Mouse (Mus musculus): Measurements from ENCODE around the gene Fat3. TPM values are rescaled to one million over a fixed set of nuclear protein-coding genes. Genes with fewer than 3 reads are reported as not detected.

Gene Fat3
- polyA plus RNA-seq, 1 experiment from 2014 or later = 0.54 TPM

- WGBS = 62% methylated on average over 4 of the region's 4 CpGs
- ATAC-seq (ENCODE audit: low read depth) = no peak
- H3K4me2 ChIP-seq (ENCODE audit: low read depth, low read length) = no peak overlapping the region
Observed at GRCm38 (mm10) chr9:16026054-16026453, 475.0 kb downstream of the Fat3 start.

GRCm38 (mm10) chr9:16024706-16025105, 476.4 kb downstream of the Fat3 start:
- WGBS = 91% methylated on average over 7 of the region's 7 CpGs
- Histone ChIP-seq H3K27ac (ENCODE audit: low read length) (no peak overlapping the region), H3K9me3 (ENCODE audit: control insufficient read depth, low read length) (no peaks in the 10 kb centered on the region), H3K9ac (ENCODE audit: low read length) (no peak overlapping the region), H3K4me1 (replicated peaks; ENCODE audit: control insufficient read depth, insufficient read depth, low read length) (no peaks in the 10 kb centered on the region), H3K4me2 (ENCODE audit: low read depth, low read length) (no peak overlapping the region), H3K36me3 (ENCODE audit: control insufficient read depth, insufficient read depth, low read length) (no peaks in the 10 kb centered on the region), H3K27me3 (ENCODE audit: control insufficient read depth, insufficient read depth, low read depth, low read length) (no peaks in the 10 kb centered on the region), H3K4me3 (ENCODE audit: low read length) (no peak overlapping the region)
- no peak for ATAC-seq (ENCODE audit: low read depth)

More at GRCm38 (mm10) chr9:16026054-16026453, 475.0 kb downstream of the Fat3 start:
- H3K4me1 ChIP-seq (replicated peaks; ENCODE audit: control insufficient read depth, insufficient read depth, low read length) = no peaks in the 10 kb centered on the region
- no peak overlapping the region for H3K9ac ChIP-seq (ENCODE audit: low read length)
- H3K9me3 ChIP-seq (ENCODE audit: control insufficient read depth, low read length) = no peaks in the 10 kb centered on the region
- H3K27me3 ChIP-seq (ENCODE audit: control insufficient read depth, insufficient read depth, low read depth, low read length) = no peaks in the 10 kb centered on the region
- H3K27ac ChIP-seq (ENCODE audit: low read length) = no peak overlapping the region
- H3K4me3 ChIP-seq (ENCODE audit: low read length) = no peak overlapping the region
- H3K36me3 ChIP-seq (ENCODE audit: control insufficient read depth, insufficient read depth, low read length) = no peaks in the 10 kb centered on the region

- no peak for ATAC-seq (ENCODE audit: low read depth)
- WGBS = 64% methylated on average over 2 of the region's 2 CpGs
- Histone ChIP-seq H3K9ac (ENCODE audit: low read length) (no peak overlapping the region), H3K4me1 (replicated peaks; ENCODE audit: control insufficient read depth, insufficient read depth, low read length) (no peaks in the 10 kb centered on the region), H3K27ac (ENCODE audit: low read length) (no peak overlapping the region), H3K9me3 (ENCODE audit: control insufficient read depth, low read length) (no peaks in the 10 kb centered on the region), H3K36me3 (ENCODE audit: control insufficient read depth, insufficient read depth, low read length) (no peaks in the 10 kb centered on the region), H3K4me3 (ENCODE audit: low read length) (no peak overlapping the region), H3K4me2 (ENCODE audit: low read depth, low read length) (no peak overlapping the region), H3K27me3 (ENCODE audit: control insufficient read depth, insufficient read depth, low read depth, low read length) (no peaks in the 10 kb centered on the region)
Observed at GRCm38 (mm10) chr9:16014115-16014514, 487.0 kb downstream of the Fat3 start.

- H3K4me1 ChIP-seq (replicated peaks; ENCODE audit: control insufficient read depth, insufficient read depth, low read length) = no peaks in the 10 kb centered on the region
- H3K9ac ChIP-seq (ENCODE audit: low read length) = no peak overlapping the region
- H3K4me2 ChIP-seq (ENCODE audit: low read depth, low read length) = no peak overlapping the region
- no peaks in the 10 kb centered on the region for H3K36me3 ChIP-seq (ENCODE audit: control insufficient read depth, insufficient read depth, low read length)
- no peak overlapping the region for H3K4me3 ChIP-seq (ENCODE audit: low read length)
- H3K27ac ChIP-seq (ENCODE audit: low read length) = no peak overlapping the region
- 92% methylated on average over 3 of the region's 3 CpGs for WGBS
- H3K9me3 ChIP-seq (ENCODE audit: control insufficient read depth, low read length) = no peaks in the 10 kb centered on the region
- no peaks in the 10 kb centered on the region for H3K27me3 ChIP-seq (ENCODE audit: control insufficient read depth, insufficient read depth, low read depth, low read length)
- ATAC-seq (ENCODE audit: low read depth) = no peak
Observed at GRCm38 (mm10) chr9:16011382-16011781, 489.7 kb downstream of the Fat3 start.

- H3K27ac ChIP-seq (ENCODE audit: low read length) = no peak overlapping the region
- no peak overlapping the region for H3K4me2 ChIP-seq (ENCODE audit: low read depth, low read length)
- H3K4me3 ChIP-seq (ENCODE audit: low read length) = no peak overlapping the region
- H3K27me3 ChIP-seq (ENCODE audit: control insufficient read depth, insufficient read depth, low read depth, low read length) = no peaks in the 10 kb centered on the region
- no peaks in the 10 kb centered on the region for H3K9me3 ChIP-seq (ENCODE audit: control insufficient read depth, low read length)
- no peak for ATAC-seq (ENCODE audit: low read depth)
- WGBS = 77% methylated on average over 5 of the region's 5 CpGs
- H3K4me1 ChIP-seq (replicated peaks; ENCODE audit: control insufficient read depth, insufficient read depth, low read length) = no peaks in the 10 kb centered on the region
- no peaks in the 10 kb centered on the region for H3K36me3 ChIP-seq (ENCODE audit: control insufficient read depth, insufficient read depth, low read length)
- no peak overlapping the region for H3K9ac ChIP-seq (ENCODE audit: low read length)
Observed at GRCm38 (mm10) chr9:16007516-16007915, 493.6 kb downstream of the Fat3 start.

- 77% methylated on average over 1 of the region's 1 CpGs for WGBS
- Histone ChIP-seq H3K9me3 (ENCODE audit: control insufficient read depth, low read length) (no peaks in the 10 kb centered on the region), H3K27me3 (ENCODE audit: control insufficient read depth, insufficient read depth, low read depth, low read length) (no peaks in the 10 kb centered on the region), H3K4me3 (ENCODE audit: low read length) (no peak overlapping the region), H3K36me3 (ENCODE audit: control insufficient read depth, insufficient read depth, low read length) (no peaks in the 10 kb centered on the region), H3K4me1 (replicated peaks; ENCODE audit: control insufficient read depth, insufficient read depth, low read length) (no peaks in the 10 kb centered on the region), H3K27ac (ENCODE audit: low read length) (no peak overlapping the region), H3K9ac (ENCODE audit: low read length) (no peak overlapping the region), H3K4me2 (ENCODE audit: low read depth, low read length) (no peak overlapping the region)
- ATAC-seq (ENCODE audit: low read depth) = no peak
Observed at GRCm38 (mm10) chr9:16002991-16003390, 498.1 kb downstream of the Fat3 start.

- Histone ChIP-seq H3K27me3 (ENCODE audit: control insufficient read depth, insufficient read depth, low read depth, low read length) (no peaks in the 10 kb centered on the region), H3K4me3 (ENCODE audit: low read length) (no peak overlapping the region), H3K9me3 (ENCODE audit: control insufficient read depth, low read length) (no peaks in the 10 kb centered on the region), H3K27ac (ENCODE audit: low read length) (no peak overlapping the region), H3K4me2 (ENCODE audit: low read depth, low read length) (no peak overlapping the region), H3K4me1 (replicated peaks; ENCODE audit: control insufficient read depth, insufficient read depth, low read length) (no peaks in the 10 kb centered on the region), H3K36me3 (ENCODE audit: control insufficient read depth, insufficient read depth, low read length) (no peaks in the 10 kb centered on the region), H3K9ac (ENCODE audit: low read length) (no peak overlapping the region)
- ATAC-seq (ENCODE audit: low read depth) = no peak
- WGBS = 77% methylated on average over 7 of the region's 7 CpGs
Observed at GRCm38 (mm10) chr9:15994762-15995161, 506.3 kb downstream of the Fat3 start.

GRCm38 (mm10) chr9:15994177-15994576, 506.9 kb downstream of the Fat3 start:
- Histone ChIP-seq H3K4me2 (ENCODE audit: low read depth, low read length) (no peak overlapping the region), H3K27ac (ENCODE audit: low read length) (no peak overlapping the region), H3K4me3 (ENCODE audit: low read length) (no peak overlapping the region), H3K4me1 (replicated peaks; ENCODE audit: control insufficient read depth, insufficient read depth, low read length) (no peaks in the 10 kb centered on the region), H3K9me3 (ENCODE audit: control insufficient read depth, low read length) (no peaks in the 10 kb centered on the region), H3K27me3 (ENCODE audit: control insufficient read depth, insufficient read depth, low read depth, low read length) (no peaks in the 10 kb centered on the region), H3K36me3 (ENCODE audit: control insufficient read depth, insufficient read depth, low read length) (no peaks in the 10 kb centered on the region), H3K9ac (ENCODE audit: low read length) (no peak overlapping the region)
- 76% methylated on average over 4 of the region's 4 CpGs for WGBS
- no peak for ATAC-seq (ENCODE audit: low read depth)

- Histone ChIP-seq H3K4me1 (replicated peaks; ENCODE audit: control insufficient read depth, insufficient read depth, low read length) (no peaks in the 10 kb centered on the region), H3K4me2 (ENCODE audit: low read depth, low read length) (no peak overlapping the region), H3K4me3 (ENCODE audit: low read length) (no peak overlapping the region), H3K9me3 (ENCODE audit: control insufficient read depth, low read length) (no peaks in the 10 kb centered on the region), H3K27ac (ENCODE audit: low read length) (no peak overlapping the region), H3K36me3 (ENCODE audit: control insufficient read depth, insufficient read depth, low read length) (no peaks in the 10 kb centered on the region), H3K27me3 (ENCODE audit: control insufficient read depth, insufficient read depth, low read depth, low read length) (no peaks in the 10 kb centered on the region), H3K9ac (ENCODE audit: low read length) (no peak overlapping the region)
- no peak for ATAC-seq (ENCODE audit: low read depth)
- 69% methylated on average over 7 of the region's 7 CpGs for WGBS
Observed at GRCm38 (mm10) chr9:15992158-15992846, 508.8 kb downstream of the Fat3 start.

GRCm38 (mm10) chr9:15978317-15978716, 522.8 kb downstream of the Fat3 start:
- Histone ChIP-seq H3K36me3 (ENCODE audit: control insufficient read depth, insufficient read depth, low read length) (no peaks in the 10 kb centered on the region), H3K4me3 (ENCODE audit: low read length) (no peak overlapping the region), H3K4me2 (ENCODE audit: low read depth, low read length) (no peak overlapping the region), H3K9ac (ENCODE audit: low read length) (no peak overlapping the region), H3K9me3 (ENCODE audit: control insufficient read depth, low read length) (no peaks in the 10 kb centered on the region), H3K4me1 (replicated peaks; ENCODE audit: control insufficient read depth, insufficient read depth, low read length) (peaks cover 5% of the 10 kb centered on the region; the same call in 1 of the 2 replicates), H3K27me3 (ENCODE audit: control insufficient read depth, insufficient read depth, low read depth, low read length) (no peaks in the 10 kb centered on the region), H3K27ac (ENCODE audit: low read length) (no peak overlapping the region)
- ATAC-seq (ENCODE audit: low read depth) = no peak
- WGBS = 80% methylated on average over 14 of the region's 14 CpGs
